Mouse (Mus musculus) brain, adult 2 months (tissue): ENCODE results near the gene Nptx1.

Experiments used
- DNase-seq: peaks from one replicate; pipeline ENCODE4 v3.0.0; 2011; ENCODE audit warnings: low read depth, low spot score

Nptx1 gene

DNA sequence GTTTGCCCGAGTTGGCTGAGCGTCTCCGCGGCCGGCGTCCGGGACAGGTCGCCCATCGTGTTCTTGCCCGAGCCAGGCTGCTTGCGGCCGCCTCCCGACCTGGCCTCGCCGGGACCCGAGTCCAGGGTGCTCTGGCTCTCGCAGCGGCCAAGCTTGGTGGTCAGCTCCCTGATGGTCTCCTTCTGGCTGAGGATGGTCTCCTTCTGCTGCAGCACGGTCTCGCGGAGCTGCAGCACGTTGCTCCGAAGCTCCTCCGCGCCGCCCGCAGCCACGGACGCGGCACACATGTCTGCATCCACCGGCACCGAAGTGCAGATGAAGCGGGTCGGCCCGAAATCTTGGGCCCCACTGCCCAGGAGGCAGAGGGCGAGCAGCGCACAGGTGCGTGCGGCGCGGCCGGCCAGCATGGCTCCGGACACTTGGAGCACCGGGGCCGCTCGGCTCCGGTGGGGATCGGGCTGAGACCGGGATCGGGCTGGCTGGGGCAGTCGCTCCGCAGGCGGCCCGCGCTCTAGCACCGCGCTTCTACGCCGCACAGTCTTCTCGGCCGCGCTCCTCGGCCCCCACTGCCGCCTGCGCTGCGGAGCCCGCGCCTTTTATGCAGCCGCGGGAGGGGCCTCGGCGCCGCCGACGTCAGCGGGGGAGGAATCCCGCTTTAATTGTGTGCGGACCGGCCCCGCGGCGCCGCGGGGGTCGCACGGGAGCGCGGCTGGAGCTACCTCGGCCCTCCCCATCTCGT is at the start of gene Nptx1:
TSS of gene Nptx1 (minus strand) at position 571 of the 739 bp plus-strand sequence.
- DNase-seq: peak; percentile 90

DNA sequence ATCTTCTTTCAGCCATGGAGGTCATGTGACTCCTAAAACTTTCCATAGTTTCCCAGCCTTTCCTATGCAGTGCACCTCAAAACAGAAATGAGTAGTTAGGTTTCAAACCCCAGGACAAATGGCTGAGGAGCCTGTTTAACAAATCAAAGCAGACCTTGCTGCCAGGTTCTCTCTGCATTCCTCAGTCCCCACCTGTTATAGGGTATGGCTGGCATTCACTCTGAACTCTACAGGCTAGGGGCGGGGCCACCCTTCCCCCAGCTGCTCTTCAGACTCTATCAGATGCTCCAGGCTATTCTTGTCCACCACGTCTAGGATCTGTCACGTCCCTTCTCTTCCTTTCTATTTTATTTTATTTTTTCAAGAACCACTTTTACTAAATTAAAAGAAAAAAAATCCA is 46.4 kb upstream of the Nptx1 start:
- DNase-seq: no peak

- DNase-seq: no peak
Observed at GRCm38 (mm10) chr11:119589242-119589641, 41.7 kb upstream of the Nptx1 start.

DNA sequence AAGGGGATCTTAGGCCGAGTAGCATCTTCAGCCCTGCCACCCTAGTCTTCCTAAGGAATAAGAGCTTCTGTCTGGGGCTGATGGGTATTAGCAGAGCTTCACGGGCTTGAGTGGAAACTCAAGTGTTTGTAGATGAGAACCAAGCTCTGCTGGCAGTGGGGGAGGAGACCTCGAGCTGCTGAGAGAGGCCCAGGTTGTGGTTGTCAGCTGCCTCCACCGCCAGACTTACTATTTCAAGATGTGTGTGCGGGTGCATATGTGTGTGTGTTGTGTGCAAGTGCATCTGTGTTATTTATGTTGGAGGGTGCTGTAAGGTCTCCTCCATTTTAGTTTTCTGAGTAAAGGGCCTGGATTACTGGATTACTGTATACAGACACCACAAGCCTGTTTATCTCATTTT is 39.6 kb upstream of the Nptx1 start:
- DNase-seq: peak; percentile 59

GRCm38 (mm10) chr11:119586511-119586910 is 39.0 kb upstream of the Nptx1 start:
- peak; percentile 63 for DNase-seq

GRCm38 (mm10) chr11:119577721-119578120 is 30.2 kb upstream of the Nptx1 start:
- DNase-seq: no peak

GRCm38 (mm10) chr11:119576855-119577254 is 29.3 kb upstream of the Nptx1 start:
- no peak for DNase-seq

- DNase-seq: no peak
Observed at GRCm38 (mm10) chr11:119572316-119573010, 24.9 kb upstream of the Nptx1 start.

GRCm38 (mm10) chr11:119566188-119566587 is 18.6 kb upstream of the Nptx1 start:
- no peak for DNase-seq

GRCm38 (mm10) chr11:119565684-119566083 is 18.1 kb upstream of the Nptx1 start:
- peak; percentile 83 for DNase-seq

GRCm38 (mm10) chr11:119565021-119565420 is 17.5 kb upstream of the Nptx1 start:
- peak; percentile 65 for DNase-seq

DNA sequence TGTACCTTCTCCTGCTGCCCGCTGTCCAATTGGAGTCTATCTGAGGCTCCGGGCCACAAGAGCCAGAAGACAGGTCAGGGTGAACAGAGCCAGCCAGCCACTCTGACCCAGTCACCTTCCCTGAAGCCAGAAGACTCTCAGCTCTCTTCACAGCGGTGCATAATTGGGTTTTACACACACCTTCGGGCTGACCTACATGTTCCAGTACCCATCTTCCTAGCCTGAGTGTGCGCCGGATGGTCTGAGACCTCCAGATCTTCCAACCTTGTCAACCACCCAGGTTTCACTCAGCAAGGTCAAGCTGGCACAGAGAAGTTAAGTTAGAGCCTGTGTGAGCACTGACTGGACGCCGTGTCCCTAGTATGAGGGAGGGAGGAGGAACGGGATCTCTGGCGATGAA is 16.8 kb upstream of the Nptx1 start:
- DNase-seq: peak; percentile 58

GRCm38 (mm10) chr11:119563166-119563565 is 15.6 kb upstream of the Nptx1 start:
- DNase-seq: no peak

DNA sequence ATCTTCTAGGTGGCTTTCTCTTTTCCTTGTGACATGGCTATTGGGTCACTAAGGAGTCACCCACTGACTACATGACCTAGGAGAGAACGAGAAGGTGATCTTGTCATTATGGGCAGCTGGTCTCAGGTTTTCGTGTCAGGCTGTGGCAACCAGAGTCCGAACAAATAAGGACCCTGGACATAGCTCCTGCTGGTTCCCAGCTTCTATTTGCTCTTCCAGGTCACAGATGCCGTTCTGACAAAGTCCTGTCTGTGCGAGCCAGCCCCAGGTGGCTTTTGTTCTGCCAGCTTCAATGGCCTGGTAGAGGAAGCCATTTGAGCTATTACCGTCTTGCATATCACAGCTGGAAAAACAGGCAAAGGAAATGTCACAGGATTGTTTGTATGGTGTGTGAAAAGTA is 14.7 kb upstream of the Nptx1 start:
- DNase-seq: peak; percentile 8

GRCm38 (mm10) chr11:119558870-119559610 is 11.5 kb upstream of the Nptx1 start:
- no peak for DNase-seq

DNA sequence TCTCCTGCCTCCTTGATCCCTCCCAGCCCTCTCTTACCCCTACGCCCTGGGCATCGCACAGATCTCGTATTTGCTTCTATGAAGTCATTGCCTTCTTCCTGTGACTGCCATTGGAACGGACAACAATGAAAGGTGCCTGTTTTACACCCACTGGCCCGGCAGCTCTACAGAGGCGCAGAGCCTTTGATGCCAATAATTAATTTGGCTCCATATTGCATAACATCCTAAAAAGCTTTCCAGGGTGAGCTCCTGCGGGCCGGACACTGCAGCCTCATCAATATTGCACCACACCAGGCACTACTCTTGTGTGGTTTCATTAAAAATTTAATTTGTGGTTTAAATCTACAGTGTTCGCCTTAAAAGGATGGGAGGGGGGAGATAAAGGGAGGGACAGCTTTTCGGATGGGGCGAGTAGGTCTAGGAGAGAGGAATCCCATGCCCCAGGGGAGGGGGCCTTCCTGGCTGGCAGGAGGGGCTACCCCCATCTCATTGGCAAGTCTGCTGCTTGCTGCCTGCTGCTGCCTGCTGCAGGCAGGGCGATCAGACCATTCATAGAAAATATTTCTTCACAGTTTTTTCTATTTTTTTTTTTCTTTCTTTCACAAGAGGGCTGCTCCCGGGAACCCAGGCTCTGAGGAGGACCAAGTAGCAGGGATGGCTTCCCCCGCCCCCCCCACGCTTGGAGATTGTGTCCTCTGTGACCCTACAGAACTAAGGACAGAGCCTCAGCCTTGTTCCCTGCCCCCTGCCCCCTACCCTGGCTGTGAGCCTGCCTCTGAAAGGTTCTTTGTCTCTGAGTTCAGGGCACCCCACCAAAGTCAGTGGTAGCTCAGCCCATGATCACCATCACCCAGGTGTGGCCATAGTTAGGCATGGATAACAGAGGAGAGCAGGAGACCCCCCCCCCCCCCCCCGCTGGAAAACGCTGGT is 10.7 kb upstream of the Nptx1 start:
- no peak for DNase-seq

DNA sequence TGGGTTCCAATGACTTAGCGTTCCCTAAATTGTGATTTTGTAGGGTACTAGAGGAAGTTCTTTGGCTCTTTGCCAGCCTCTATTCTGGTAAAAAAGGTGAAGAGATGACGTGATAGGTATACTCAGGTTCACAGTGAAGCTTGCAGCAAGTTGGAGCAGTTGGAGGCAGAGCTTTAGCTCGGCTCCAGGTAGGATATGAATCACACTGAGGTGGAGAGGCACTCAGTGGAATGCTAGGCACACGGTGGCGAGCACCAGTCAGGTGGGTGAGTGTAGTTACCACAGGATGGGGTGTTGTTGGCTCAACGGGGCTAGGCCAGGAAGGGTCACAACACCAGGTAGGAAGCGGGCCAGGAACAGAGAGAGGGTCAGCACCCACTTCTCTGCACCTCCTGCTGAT is 7.6 kb upstream of the Nptx1 start:
- DNase-seq: no peak

- DNase-seq: no peak
Observed at GRCm38 (mm10) chr11:119554706-119555105, 7.2 kb upstream of the Nptx1 start.

- no peak for DNase-seq
Observed at GRCm38 (mm10) chr11:119552902-119553802, 5.6 kb upstream of the Nptx1 start.

GRCm38 (mm10) chr11:119552301-119552700 is 4.7 kb upstream of the Nptx1 start:
- no peak for DNase-seq
